Comparison of ENCODE assay signal across 8 mouse cellular contexts in the genomic region with DNA sequence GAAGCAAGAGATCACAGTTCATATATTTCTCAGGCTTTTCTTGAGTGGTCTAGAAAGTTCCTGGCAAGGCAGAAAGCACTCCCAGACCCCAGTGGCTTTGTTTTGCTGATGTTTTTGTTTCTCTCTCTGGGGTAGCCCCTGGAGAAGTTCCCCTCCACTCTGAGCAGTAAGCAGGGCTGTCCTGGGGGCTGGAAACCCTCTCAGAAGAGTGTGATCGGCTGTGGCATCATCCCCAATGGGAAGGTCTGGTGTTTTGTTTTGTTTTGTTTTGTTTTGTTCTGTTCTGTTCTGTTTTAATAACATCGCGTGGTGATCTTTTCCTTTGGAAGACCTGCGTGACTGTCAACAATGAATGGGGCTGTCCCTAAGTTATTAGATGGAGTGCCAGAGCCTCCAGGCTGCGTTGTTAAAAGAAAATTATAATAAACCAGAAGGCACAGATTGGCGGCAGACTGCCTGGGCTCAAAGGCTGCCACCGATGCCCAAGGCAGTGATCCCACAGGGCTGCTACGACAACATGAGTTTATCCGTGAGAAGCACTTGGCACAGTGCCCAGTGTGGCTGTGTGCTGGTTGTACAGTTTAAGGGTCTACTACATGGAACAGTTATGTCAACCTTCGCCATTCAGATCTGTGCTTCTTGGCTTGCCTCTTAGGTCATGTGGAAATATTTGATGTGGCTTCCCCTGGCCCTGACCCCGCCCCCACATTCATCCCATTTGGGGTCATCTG. TPM values are rescaled to one million over a fixed set of nuclear protein-coding genes. Genes with fewer than 3 reads are reported as not detected.
A peak's percentile ranks its signal among the peaks of the same experiment; 100 is the strongest.
DNase-seq lines count a peak whose midpoint lies in the region; ATAC-seq and TF ChIP-seq lines count a peak whose summit lies in the region.

No protein-coding gene starts in this region.

- no peaks in the 10 kb centered on the region for H3K9me3 ChIP-seq in kidney, embryonic 14.5 days (ENCODE audit: control insufficient read depth, low read length)
- no peaks in the 10 kb centered on the region for H3K9me3 ChIP-seq in MEL (replicated peaks; ENCODE audit: insufficient read depth, low read length)
- no peaks in the 10 kb centered on the region for H3K9me3 ChIP-seq in embryonic facial prominence, embryonic 14.5 days (ENCODE audit: control insufficient read depth, low read length)
- no peaks in the 10 kb centered on the region for H3K9me3 ChIP-seq in neural tube, embryonic 15.5 days (replicated peaks)

- ATAC-seq in kidney, embryonic 14.5 days (ENCODE audit: low FRiP score, low TSS enrichment), result no peak
- peak; percentile 69 for ATAC-seq in embryonic facial prominence, embryonic 14.5 days (ENCODE audit: low read depth)
- peak; percentile 31; the same call in 1 of the 2 replicates for ATAC-seq in neural tube, embryonic 15.5 days (ENCODE audit: low FRiP score)

- H3K9ac ChIP-seq in kidney, embryonic 14.5 days (ENCODE audit: low read depth, low read length), result no peak overlapping the region
- H3K9ac ChIP-seq in MEL (ENCODE audit: control insufficient read depth, low read depth, low read length, poor library complexity, severe bottlenecking), result no peak overlapping the region
- H3K9ac ChIP-seq in embryonic facial prominence, embryonic 14.5 days (ENCODE audit: low read depth, low read length), result no peak overlapping the region
- no peak overlapping the region for H3K9ac ChIP-seq in neural tube, embryonic 15.5 days (replicated peaks)

- no peak for TF ChIP-seq EP300 in MEL (IDR thresholded peaks at IDR 0.05; ENCODE audit: low read depth in 1 of 2, low read length in 2 of 2)

- no peak overlapping the region for H3K27ac ChIP-seq in kidney, embryonic 14.5 days (ENCODE audit: low read depth, low read length)
- H3K27ac ChIP-seq in MEL (ENCODE audit: control insufficient read depth, low read depth, low read length), result no peak overlapping the region
- H3K27ac ChIP-seq in embryonic facial prominence, embryonic 14.5 days (replicated peaks; ENCODE audit: low read depth, low read length), result no peak overlapping the region
- no peak overlapping the region for H3K27ac ChIP-seq in kidney, adult 2 months (ENCODE audit: insufficient read depth, low read depth, low read length)
- no peak overlapping the region for H3K27ac ChIP-seq in neural tube, embryonic 15.5 days (replicated peaks)

- H3K79me2 ChIP-seq in MEL (ENCODE audit: control insufficient read depth, insufficient read depth, low read length, poor library complexity), result no peaks in the 10 kb centered on the region

- TF ChIP-seq POLR2A in MEL (IDR thresholded peaks at IDR 0.05; ENCODE audit: control insufficient read depth in 1 of 2, insufficient read depth in 1 of 2, low read depth in 1 of 2, low read length in 2 of 2, poor library complexity in 1 of 2), result no peak
- TF ChIP-seq POLR2A in kidney, adult 2 months (IDR thresholded peaks at IDR 0.05; ENCODE audit: low read depth, low read length), result no peak

- TF ChIP-seq CTCF in MEL (IDR thresholded peaks at IDR 0.05 in 2 of 3, conservative IDR thresholded peaks at IDR 0.05 in 1 of 3; ENCODE audit: control insufficient read depth in 1 of 3, insufficient read depth in 1 of 3, low read depth in 2 of 3, low read length in 3 of 3, poor library complexity in 1 of 3, severe bottlenecking in 1 of 3), result no peak
- no peak for TF ChIP-seq CTCF in kidney, adult 2 months (conservative IDR thresholded peaks at IDR 0.05; ENCODE audit: insufficient read depth, insufficient read length, low read depth, low read length)

- intact Hi-C loops in left cerebral cortex, postnatal 36 days (cut with DNase I), result no loop called here

- H3K27me3 ChIP-seq in kidney, embryonic 14.5 days (ENCODE audit: control insufficient read depth, insufficient read depth, low read length), result no peaks in the 10 kb centered on the region
- peaks cover 0 to 2% of the 10 kb centered on the region in 2 experiments; a peak in 3 of 4 replicates for H3K27me3 ChIP-seq in MEL (ENCODE audit: control insufficient read depth in 1 of 2, insufficient read depth in 2 of 2, low read length in 2 of 2)
- H3K27me3 ChIP-seq in embryonic facial prominence, embryonic 14.5 days (replicated peaks; ENCODE audit: control insufficient read depth, insufficient read depth, low read length), result no peaks in the 10 kb centered on the region
- H3K27me3 ChIP-seq in kidney, adult 2 months (replicated peaks; ENCODE audit: control insufficient read depth, insufficient read depth, low read length), result no peaks in the 10 kb centered on the region
- no peaks in the 10 kb centered on the region for H3K27me3 ChIP-seq in neural tube, embryonic 15.5 days (replicated peaks)

- H3K4me2 ChIP-seq in kidney, embryonic 14.5 days (replicated peaks; ENCODE audit: low read depth, low read length), result no peak overlapping the region
- peak overlapping the region; percentile 4; the same call in 1 of the 2 replicates for H3K4me2 ChIP-seq in embryonic facial prominence, embryonic 14.5 days (ENCODE audit: low read depth, low read length)
- H3K4me2 ChIP-seq in neural tube, embryonic 15.5 days, result 0 out of 2 replicates have a peak overlapping the region, but pooled peaks have one; percentile 2

- H3K36me3 ChIP-seq in kidney, embryonic 14.5 days (ENCODE audit: control insufficient read depth, insufficient read depth, low read length), result no peaks in the 10 kb centered on the region
- H3K36me3 ChIP-seq in MEL (ENCODE audit: control insufficient read depth in 1 of 2, insufficient read depth in 2 of 2, low read length in 2 of 2), result no peaks in the 10 kb centered on the region; a peak in 1 of 4 replicates
- H3K36me3 ChIP-seq in embryonic facial prominence, embryonic 14.5 days (ENCODE audit: control insufficient read depth, insufficient read depth, low read length), result no peaks in the 10 kb centered on the region
- no peaks in the 10 kb centered on the region for H3K36me3 ChIP-seq in kidney, adult 2 months (ENCODE audit: control insufficient read depth, insufficient read depth, low read length)
- no peaks in the 10 kb centered on the region for H3K36me3 ChIP-seq in neural tube, embryonic 15.5 days

- H3K4me1 ChIP-seq in kidney, embryonic 14.5 days (ENCODE audit: control insufficient read depth, insufficient read depth, low read length), result peaks cover 6% of the 10 kb centered on the region; the same call in 1 of the 2 replicates
- H3K4me1 ChIP-seq in MEL (ENCODE audit: control insufficient read depth in 1 of 2, insufficient read depth in 2 of 2, low read length in 2 of 2), result peaks cover 0 to 8% of the 10 kb centered on the region in 2 experiments; a peak in 1 of 4 replicates
- peaks cover 16% of the 10 kb centered on the region for H3K4me1 ChIP-seq in embryonic facial prominence, embryonic 14.5 days (ENCODE audit: control insufficient read depth, insufficient read depth, low read length)
- peaks cover 16% of the 10 kb centered on the region; the same call in 1 of the 2 replicates for H3K4me1 ChIP-seq in kidney, adult 2 months (ENCODE audit: control insufficient read depth, insufficient read depth, low read length)
- peaks cover 10% of the 10 kb centered on the region for H3K4me1 ChIP-seq in neural tube, embryonic 15.5 days

- peak; percentile 15 for DNase-seq in kidney, adult 11 months
- DNase-seq in MEL (ENCODE audit: low read depth, low spot score), result peak; percentile 54
- DNase-seq in embryonic facial prominence, embryonic 14.5 days (ENCODE audit: low spot score), result peak; percentile 88
- peak; percentile 51 for DNase-seq in kidney, adult 2 months
- no peak for DNase-seq in left cerebral cortex, postnatal 36 days (ENCODE audit: low spot score in 2 of 2)
- DNase-seq in embryo, embryonic 10 days (ENCODE audit: low spot score), result no peak

- no peak overlapping the region for H3K4me3 ChIP-seq in kidney, embryonic 14.5 days (ENCODE audit: low read length)
- H3K4me3 ChIP-seq in MEL (ENCODE audit: control insufficient read depth in 1 of 2, insufficient read depth in 1 of 2, low read depth in 2 of 2, low read length in 2 of 2), result no peak overlapping the region
- H3K4me3 ChIP-seq in embryonic facial prominence, embryonic 14.5 days (ENCODE audit: low read depth, low read length), result no peak overlapping the region
- H3K4me3 ChIP-seq in kidney, adult 2 months (ENCODE audit: insufficient read depth, low read depth, low read length), result no peak overlapping the region
- no peak overlapping the region for H3K4me3 ChIP-seq in neural tube, embryonic 15.5 days (replicated peaks)

- 64% methylated on average over 11 of the region's 11 CpGs for WGBS in kidney, embryonic 14.5 days
- 33% methylated on average over 11 of the region's 11 CpGs for WGBS in embryonic facial prominence, embryonic 14.5 days
- WGBS in kidney, adult 2 months, result 45% methylated on average over 11 of the region's 11 CpGs
- 27% methylated on average over 11 of the region's 11 CpGs for WGBS in neural tube, embryonic 15.5 days

- TF ChIP-seq RAD21 in MEL (IDR thresholded peaks at IDR 0.05; ENCODE audit: low read depth, low read length), result no peak

TF ChIP-seq in MEL, 35 proteins besides CTCF, POLR2A, EP300 and RAD21:
- TF ChIP-seq GABPA (IDR thresholded peaks at IDR 0.05; ENCODE audit: low read depth, low read length), result no peak
- no peak for TF ChIP-seq MAZ (IDR thresholded peaks at IDR 0.05; ENCODE audit: low read depth, low read length)
- TF ChIP-seq E2F4 (IDR thresholded peaks at IDR 0.05; ENCODE audit: borderline replicate concordance, low read depth, low read length), result no peak
- no peak for TF ChIP-seq ELF1 (IDR thresholded peaks at IDR 0.05; ENCODE audit: low read depth, low read length)
- no peak for TF ChIP-seq MYC (IDR thresholded peaks at IDR 0.05; ENCODE audit: low read depth, low read length)
- TF ChIP-seq TBP (IDR thresholded peaks at IDR 0.05; ENCODE audit: low read depth, low read length), result no peak
- no peak for TF ChIP-seq MEF2A (IDR thresholded peaks at IDR 0.05; ENCODE audit: extremely low read depth, insufficient replicate concordance, low read depth, low read length, poor library complexity, severe bottlenecking)
- no peak for TF ChIP-seq ETS1 (IDR thresholded peaks at IDR 0.05; ENCODE audit: low read depth, low read length)

RNA-seq across cellular contexts. Expression of a gene that starts 56.5 kb away (rescaled TPM):
- 0.44 TPM in 1 of 2 replicates, not detected in the other for polyA plus RNA-seq in kidney, embryonic 14.5 days (2014; fragmentation: Nextera tagmentation; extraction: Ambion mirVana)
- total RNA-seq in MEL (2012; rRNA removed), result not detected in 2 replicates
- not detected for polyA plus RNA-seq in MEL (2012; ENCODE audit: insufficient read depth in 1 of 2, insufficient read length in 2 of 2, low read depth in 1 of 2, low replicate concordance in 2 of 2, missing spikeins in 1 of 2)
- polyA plus RNA-seq in embryonic facial prominence, embryonic 14.5 days (2014; fragmentation: Nextera tagmentation; extraction: Ambion mirVana), result 0.97 and 2.3 TPM in 2 replicates
- polyA plus RNA-seq in kidney, adult 2 months (2012; rRNA removed), result 0.10 TPM in 1 of 2 replicates, not detected in the other
- 0.40 and 0.70 TPM in 2 replicates for polyA plus RNA-seq in neural tube, embryonic 15.5 days (2015; fragmentation: Nextera tagmentation; extraction: Ambion mirVana)
- under 1 TPM in 1 of 2 experiments, not detected in 1; 0.64 TPM for total RNA-seq in left cerebral cortex, postnatal 36 days (2021)

Comparison
In these comparisons a context has a peak if more than half of its experiments do, and no peak if none do; other contexts are left out.
1. DNase-seq: peak in kidney, adult 11 months (single experiment), MEL (single experiment), embryonic facial prominence, embryonic 14.5 days (single experiment) and kidney, adult 2 months (single experiment); none in left cerebral cortex, postnatal 36 days (0 of 2) and embryo, embryonic 10 days (single experiment).